Mouse (Mus musculus): ENCODE results near the gene Akr7a5.

The Akr7a5 gene

DNA sequence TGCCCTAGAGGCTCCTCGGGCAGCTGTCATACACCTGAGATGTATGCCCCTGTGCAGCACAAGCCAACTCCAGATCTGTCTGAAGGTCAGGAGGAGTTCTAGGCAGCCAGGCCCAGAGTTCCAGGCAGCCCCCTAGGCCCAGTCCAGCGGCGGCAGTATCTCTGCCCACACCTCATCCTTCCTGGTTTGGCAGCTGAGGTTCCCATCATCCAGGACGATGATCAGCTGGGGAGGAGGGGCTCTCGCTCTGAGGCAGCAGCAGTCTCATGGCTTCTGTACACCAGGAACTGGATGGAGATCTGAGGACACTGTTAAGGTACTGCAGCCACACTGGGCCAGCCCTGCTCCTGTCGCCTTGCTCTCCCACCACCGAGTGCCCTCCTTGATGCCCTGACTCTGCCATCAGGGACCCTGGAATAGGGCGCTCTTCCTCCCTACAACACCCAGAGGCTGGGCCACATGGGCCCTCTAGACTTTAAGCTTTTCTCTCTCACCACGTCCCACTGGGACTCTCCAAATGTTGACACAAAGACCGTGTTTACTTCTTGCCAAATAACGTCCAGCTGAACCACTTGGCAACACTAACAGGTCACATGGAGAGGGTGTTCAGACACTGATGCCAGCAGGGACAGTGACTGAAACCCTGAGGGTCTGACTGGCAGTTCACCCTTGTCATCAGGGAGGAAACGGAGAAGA is 11.7 kb upstream of the Akr7a5 start:
- no peak for DNase-seq (ENCODE audit: low read depth)

GRCm38 (mm10) chr4:139301780-139302179 is 8.8 kb upstream of the Akr7a5 start:
- DNase-seq (ENCODE audit: low read depth), result no peak

- DNase-seq (ENCODE audit: low read depth), result no peak
Measured at GRCm38 (mm10) chr4:139302241-139302640, 8.3 kb upstream of the Akr7a5 start.

DNA sequence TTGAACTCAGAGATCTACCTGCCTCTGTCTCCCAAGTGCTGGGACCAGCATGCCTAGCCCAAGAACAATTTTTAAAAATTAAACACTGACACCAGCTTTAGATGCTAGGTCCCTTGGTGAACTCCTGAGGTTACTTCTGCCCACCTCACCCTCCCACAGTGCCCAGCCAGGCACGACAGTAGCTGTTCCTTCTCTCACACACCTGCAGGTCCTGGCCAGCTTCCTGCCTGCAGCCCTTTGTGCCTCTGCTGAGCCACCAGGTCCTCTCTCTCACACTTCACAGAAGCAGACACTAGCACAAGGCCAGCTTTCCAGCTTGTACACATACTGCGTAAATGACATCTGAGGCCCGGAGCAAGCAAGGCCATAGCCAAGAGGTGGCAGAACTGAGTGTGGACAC is 5.0 kb upstream of the Akr7a5 start:
- DNase-seq (ENCODE audit: low read depth), result no peak

DNA sequence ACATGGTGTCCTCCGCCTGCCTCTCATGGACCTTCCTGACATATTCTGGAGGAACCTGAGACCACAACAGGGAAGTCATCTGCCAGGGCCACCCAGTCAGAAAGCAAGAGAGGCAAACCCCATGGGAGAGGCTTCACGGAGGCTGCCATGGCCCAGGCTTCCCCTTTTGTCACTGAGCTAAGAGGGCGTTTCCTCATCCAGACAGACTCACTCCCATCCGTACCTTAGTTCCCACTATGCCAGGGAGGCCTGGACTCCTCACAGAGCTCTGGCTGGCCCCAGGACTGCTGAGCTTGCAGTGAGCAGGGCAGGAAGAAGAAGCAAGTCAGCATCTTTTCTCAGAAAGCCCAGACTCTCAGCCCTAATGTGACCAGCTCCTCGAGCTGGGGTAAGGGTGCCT is 2.6 kb upstream of the Akr7a5 start:
- no peak for DNase-seq (ENCODE audit: low read depth)

DNA sequence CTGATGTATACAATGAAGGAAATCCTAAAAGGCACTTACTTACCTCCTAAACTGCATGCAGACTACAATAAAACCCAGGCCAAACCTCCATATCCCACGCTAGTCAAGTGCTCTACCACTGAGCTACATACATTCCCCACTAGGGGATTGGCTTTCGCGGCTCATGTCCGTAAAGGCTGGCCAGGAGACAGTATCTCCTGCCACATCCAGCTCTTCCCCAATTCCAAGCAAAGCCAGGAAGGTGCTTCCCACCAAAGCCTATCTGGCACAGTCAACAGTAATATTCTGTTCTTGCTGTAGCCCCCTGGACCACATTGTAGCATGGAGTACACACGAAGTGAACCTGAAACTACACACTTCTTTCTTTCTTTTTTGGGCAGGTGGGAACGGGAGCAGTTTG is 893 bp upstream of the Akr7a5 start:
- DNase-seq (ENCODE audit: low read depth), result no peak

DNA sequence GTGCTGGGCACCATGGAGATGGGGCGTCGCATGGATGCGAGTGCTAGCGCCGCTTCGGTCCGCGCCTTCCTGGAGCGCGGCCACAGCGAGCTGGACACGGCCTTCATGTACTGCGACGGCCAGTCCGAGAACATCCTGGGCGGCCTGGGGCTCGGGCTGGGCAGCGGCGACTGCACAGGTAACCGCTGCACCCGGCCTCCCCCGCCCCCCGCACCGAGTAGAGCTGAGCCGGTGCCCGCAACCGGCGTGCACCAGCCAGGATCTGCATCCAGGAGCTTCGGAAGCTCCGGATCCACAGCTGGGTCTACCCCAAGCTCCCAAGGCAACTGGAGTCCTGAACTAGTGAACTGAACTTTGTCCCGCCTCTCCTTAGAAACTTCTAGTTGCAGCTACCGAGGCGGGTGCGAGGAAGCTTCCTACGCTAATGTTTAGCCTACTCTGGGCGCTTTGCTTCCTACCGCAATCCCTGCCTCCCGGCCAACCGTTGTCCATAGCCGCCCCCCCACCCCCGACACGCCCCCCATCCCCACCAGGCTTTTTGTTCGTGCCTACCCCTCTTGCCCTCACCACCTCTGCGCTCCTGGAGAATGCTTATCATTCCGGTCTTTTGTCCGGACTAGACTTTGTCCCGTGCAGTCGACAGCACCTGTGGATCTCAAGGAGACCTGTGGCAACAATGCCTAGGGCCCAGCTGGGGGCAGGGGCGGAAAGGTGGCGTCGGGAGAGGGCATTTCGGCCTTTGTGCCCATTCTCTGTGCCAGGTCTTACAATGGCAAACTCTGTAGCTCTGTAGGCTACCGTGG is 556 bp downstream of the Akr7a5 start:
- DNase-seq (ENCODE audit: low read depth), result no peak

DNA sequence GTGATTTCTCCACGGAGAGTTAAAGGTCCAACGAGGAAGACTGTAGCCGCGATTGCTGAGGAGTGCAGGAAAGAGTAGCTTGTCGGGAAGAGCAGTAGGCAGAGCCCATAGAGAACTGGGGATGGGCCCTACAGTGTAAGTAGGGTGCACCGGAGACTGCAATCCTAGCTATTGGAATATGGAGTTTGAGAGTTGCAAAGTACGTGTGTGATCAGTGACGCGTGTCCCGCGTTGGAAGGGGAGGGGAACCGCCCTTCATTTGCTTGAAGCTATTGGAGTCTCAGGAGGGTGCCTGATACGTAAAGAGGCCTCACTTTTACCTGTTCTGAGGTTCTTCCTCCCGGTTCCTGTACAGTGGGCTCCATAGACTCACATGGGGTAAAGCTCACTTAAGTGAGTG is 1.2 kb downstream of the Akr7a5 start:
- DNase-seq (ENCODE audit: low read depth), result peak; percentile 9

GRCm38 (mm10) chr4:139312632-139313031 is 2.1 kb downstream of the Akr7a5 start:
- DNase-seq (ENCODE audit: low read depth), result peak; percentile 25

GRCm38 (mm10) chr4:139318449-139318848 is 7.9 kb downstream of the Akr7a5 start:
- no peak for DNase-seq (ENCODE audit: low read depth)

- DNase-seq (ENCODE audit: low read depth), result no peak
Measured at GRCm38 (mm10) chr4:139319740-139320139, 9.2 kb downstream of the Akr7a5 start.

DNA sequence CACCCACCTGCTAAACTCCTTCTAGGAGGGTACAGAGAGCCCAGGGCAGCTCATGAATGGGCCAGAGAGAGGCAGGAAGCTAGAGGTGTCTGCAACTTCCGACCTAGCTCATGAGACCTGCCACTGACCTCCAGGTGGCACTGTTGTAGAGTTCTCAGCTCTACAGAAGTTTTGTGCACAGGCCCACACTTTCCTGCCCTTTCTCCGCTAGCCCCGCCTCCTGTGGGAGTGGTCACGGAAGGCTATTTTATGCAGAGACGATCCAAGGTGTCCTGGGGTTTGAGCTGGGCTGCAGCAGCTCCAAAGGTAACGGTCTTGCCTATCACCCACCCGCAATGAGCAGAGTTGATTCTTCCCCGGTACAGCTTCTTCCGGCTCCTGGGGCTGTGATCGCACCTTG is 20.1 kb downstream of the Akr7a5 start:
- DNase-seq (ENCODE audit: low read depth), result peak; percentile 49

GRCm38 (mm10) chr4:139334631-139335295 is 24.2 kb downstream of the Akr7a5 start:
- no peak for DNase-seq (ENCODE audit: low read depth)

DNA sequence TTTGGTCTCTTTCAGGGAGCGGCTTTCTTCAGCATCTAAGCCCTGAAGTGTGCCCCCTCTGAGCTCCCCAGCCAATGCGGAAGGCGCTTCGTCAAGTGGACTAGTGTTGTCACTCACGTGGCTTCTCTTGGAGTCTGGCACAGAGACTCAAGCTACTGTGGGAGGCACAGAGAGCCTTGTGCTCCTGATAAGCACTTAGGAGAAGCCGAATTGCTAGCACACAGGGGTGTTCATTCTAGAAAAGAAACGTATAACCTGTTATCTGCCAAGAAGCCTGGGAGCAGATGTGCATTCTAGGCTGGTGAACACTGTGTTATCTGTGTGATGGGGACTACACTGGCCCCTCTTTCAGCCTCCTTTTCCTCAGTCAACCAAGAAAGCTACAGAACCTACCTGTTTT is 25.0 kb downstream of the Akr7a5 start:
- no peak for DNase-seq (ENCODE audit: low read depth)

- peak; percentile 74 for DNase-seq (ENCODE audit: low read depth)
Measured at GRCm38 (mm10) chr4:139336822-139337483, 26.4 kb downstream of the Akr7a5 start.

- no peak for DNase-seq (ENCODE audit: low read depth)
Measured at GRCm38 (mm10) chr4:139338145-139338544, 27.6 kb downstream of the Akr7a5 start.

- DNase-seq (ENCODE audit: low read depth), result no peak
Measured at GRCm38 (mm10) chr4:139340835-139341234, 30.3 kb downstream of the Akr7a5 start.

DNA sequence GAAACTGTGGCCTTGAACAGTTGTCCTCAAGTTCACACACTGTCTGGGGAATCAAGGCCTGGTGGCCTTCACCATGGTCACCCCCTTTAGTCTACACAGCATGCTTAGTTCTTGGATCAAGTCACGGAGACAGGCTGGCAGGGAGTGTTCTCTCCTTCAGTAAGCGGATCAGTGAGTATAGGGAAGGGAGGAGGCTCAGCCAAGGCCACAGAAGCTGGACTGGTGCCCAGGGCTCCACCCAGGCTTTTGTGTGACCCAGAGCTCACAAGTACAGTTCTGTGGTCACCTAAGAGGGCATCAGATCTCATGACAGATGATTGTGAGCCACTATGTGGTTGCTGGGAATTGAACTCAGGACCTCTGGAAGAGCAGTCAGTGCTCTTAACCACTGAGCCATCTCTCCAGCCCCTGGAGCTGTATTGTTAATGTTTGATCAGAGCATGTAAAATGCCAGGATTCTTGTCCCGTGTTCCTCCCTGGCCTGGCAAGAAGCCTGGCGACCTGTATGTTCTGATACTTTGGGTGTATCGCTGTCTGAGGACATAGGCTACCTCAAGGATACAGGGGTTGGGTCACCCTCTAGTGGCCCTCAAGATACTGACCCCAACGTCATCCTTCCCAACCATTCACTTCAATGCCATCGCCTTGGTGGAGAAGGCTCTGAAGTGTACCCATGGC is 31.2 kb downstream of the Akr7a5 start:
- no peak for DNase-seq (ENCODE audit: low read depth)

GRCm38 (mm10) chr4:139343718-139344117 is 33.2 kb downstream of the Akr7a5 start:
- DNase-seq (ENCODE audit: low read depth), result peak; percentile 17

GRCm38 (mm10) chr4:139345416-139346019 is 35.0 kb downstream of the Akr7a5 start:
- no peak for DNase-seq (ENCODE audit: low read depth)

DNA sequence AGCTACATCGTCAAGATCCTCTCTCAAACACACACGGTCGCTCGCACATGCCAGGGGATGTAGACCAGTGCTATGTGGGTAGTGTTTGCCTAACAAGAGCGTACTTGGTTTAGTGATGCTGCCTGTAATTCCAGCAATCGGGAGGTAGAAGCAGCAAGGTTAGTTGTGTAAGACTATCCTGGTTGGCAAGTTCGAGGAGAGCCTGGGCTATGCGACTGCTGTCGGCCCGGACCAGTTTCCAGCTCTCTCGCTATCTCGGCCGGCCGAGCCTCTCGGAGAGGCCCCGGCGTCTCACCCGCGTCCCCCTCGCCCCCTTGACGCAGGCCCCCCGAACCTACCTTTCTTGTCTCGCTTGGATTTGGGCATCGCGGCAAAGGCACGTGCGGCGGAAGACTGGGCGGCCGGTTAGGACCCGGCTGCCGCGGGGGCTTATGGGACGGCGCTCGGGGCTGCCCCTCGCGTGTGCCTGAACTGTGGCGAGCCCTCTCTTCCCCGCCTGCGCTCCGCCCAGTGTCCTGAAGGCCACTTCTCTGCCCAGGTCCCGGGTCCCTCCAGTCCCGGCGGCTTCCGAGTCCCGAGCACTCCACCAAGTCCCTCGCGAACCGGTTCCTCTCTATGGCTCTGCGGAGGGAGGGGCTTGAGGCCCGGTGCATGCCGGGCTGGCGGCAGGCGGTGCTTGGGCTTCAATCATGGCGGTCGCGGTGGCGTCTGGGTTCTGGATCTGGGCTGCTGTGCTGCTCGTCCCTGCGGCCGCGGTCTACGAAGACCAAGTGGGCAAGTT is 41.6 kb downstream of the Akr7a5 start, which contains the start of the genes Mrto4, Emc1 and Ubr4:
Gene Mrto4 (minus strand): TSS at position 646 of the 781 bp plus-strand sequence.
Gene Emc1 (plus strand): TSS at position 657 of the 781 bp plus-strand sequence.
Gene Ubr4 (plus strand): TSS at position 679 of the 781 bp plus-strand sequence.
- peak; percentile 82 for DNase-seq (ENCODE audit: low read depth)
